Mouse (Mus musculus) embryo, embryonic 9.5 days (tissue): ENCODE measurements at regions not wholly inside any gene's neighbourhood (a gene's known extent, or its start where the extent isn't known, plus 50 kb on each side); places are given as distances from the start of the nearest gene placed in this dataset.
"Not testable (repeated sequence)": the region's sequence is repeated elsewhere in the genome, so short reads cannot be mapped to it uniquely, and the experiment has no call there.

Source experiments
- DNase-seq: peaks from one replicate; pipeline ENCODE4 v3.0.0-alpha.2; 2017; ENCODE audit errors: extremely low spot score

GRCm38 (mm10) chr11:13978524-13978923 is 620.6 kb upstream of the Pom121l12 start:
- DNase-seq = no peak

GRCm38 (mm10) chr11:14016637-14017036 is 582.4 kb upstream of the Pom121l12 start:
- DNase-seq = no peak

DNA sequence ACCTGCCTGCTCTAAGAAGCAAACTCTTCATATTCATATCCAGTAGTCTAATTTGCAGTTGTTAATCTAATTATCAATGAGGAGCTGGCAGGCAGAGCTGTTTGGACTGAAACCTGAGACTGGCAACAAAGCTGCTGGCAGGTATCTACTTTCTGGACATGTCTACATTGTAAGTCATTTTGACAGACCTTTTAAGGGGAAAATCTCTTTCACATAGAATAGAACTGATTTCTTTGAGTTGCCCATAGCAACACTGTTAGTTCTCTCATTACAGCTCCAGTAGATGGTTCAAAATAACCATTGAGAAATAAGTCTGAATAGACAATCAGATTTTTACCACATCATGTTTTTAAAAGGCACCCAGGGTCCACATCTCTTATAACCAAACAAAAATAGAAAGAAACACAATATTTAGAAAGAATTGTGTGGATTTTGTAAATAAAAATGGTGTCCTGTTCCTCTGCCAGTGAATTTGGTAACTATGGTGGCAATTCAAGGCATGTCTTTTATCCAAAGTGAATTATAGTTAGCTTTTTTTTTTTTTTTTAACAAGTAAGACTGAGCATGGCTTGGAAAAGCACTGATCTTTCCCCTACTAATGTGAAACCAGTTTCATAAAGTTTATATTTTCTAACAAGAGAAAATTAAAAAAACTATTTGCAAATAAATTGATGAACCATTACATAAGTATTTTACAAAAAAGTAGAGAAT is 567.5 kb upstream of the Pom121l12 start:
- DNase-seq = peak; percentile 1

DNA sequence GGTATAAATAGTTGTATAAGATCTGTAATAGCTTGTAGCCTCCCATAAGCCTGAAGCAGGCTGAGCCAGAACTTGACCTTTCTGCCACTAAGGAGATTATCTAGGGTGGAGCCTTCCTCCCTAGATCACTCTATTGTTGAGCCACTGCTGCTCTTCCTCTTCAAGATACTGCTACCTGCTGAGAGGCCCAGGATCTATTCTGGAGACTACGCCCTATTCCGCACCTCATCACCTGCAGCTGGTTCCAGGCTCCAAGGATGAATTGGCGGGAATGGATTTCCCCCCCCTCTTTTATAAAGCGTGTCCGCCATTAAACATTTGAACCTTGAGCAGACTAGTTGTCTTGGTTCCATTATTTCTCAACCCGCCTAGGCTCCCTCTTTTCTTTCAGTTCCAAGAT is 566.6 kb upstream of the Pom121l12 start:
- DNase-seq = not testable (repeated sequence)

GRCm38 (mm10) chr11:14059118-14059517 is 540.0 kb upstream of the Pom121l12 start:
- DNase-seq = no peak

DNA sequence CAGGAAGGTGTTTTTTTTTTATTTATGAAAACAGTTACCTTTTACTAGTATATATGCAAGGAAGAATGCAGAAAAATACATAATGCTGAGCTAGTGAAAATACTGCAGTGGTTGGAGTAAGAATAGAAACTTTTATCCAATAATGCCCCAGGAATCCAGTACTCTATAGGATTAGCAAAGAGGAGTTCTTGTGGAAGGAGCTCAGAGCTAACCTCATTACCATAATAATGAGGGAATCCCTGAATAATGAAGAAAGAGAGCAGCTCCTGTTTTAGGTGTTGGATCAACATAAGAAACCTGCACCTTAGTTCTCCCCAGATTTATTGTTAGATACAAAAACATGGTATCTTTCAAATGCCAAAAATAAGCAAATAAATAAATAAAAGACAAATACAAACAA is 527.0 kb upstream of the Pom121l12 start:
- DNase-seq = no peak

DNA sequence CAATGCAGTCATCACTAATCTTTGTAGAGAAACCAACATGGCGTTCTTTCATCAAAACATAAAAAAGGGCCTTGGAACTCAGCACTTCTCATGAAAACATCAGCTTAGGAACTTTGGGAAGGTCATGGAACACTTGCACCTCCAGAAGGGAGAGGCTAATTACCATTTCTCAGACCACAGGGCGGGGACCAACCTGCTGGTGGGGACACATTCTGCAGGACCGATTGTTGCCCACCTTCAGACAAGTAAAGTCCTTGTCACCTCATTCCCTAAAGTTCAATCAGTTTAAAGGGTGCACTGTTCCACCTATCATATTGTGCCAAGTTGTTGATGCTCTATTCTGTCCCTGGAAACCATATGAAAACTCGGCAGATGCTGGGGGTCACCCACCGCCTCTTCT is 526.5 kb upstream of the Pom121l12 start:
- no peak for DNase-seq
